Comparison of ENCODE assay signal across 27 mouse cellular contexts in the genomic region with DNA sequence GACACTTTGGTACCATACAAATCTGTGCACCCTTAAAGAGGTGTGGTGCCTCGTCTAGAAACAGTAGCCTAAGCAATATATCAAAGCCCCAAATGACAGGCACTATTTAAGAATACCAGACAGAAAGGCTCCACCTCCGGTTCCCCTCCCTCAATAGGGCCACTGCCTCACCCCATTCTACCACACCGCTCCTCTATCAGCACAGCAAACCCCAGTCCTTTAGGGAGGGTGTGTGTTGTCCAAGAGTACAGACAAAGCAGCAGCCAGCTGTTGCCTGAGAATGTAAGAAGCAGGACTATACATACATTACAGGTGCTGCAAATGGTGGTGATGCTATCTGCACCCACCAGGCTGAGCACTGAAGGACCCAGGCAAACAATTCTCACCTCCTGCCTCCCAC. TPM values are rescaled to one million over a fixed set of nuclear protein-coding genes. Genes with fewer than 3 reads are reported as not detected.
A peak's percentile ranks its signal among the peaks of the same experiment; 100 is the strongest.
DNase-seq lines count a peak whose midpoint lies in the region; ATAC-seq lines count a peak whose summit lies in the region.
"Had no signal": no experiment of that assay in that cellular context is flagged by ENCODE, and none has a peak within 500 bp of the region (broad histone marks: within the 10 kb centered on the region; RNA-seq: fewer than 3 reads in every experiment).

No protein-coding gene starts in this region.

- ATAC-seq in CD4-positive, CD25-positive, alpha-beta regulatory T cell, adult 4 months, result peak; percentile 43
- ATAC-seq in activated CD4-positive, CD25-positive, alpha-beta regulatory T cell, adult 4 months, result peak; percentile 24
- peak; percentile 53; the same call in 1 of the 2 replicates for ATAC-seq in liver, embryonic 11.5 days (replicated peaks; ENCODE audit: low FRiP score)
- ATAC-seq in liver, embryonic 16.5 days (ENCODE audit: low read depth), result peak; percentile 58
- ATAC-seq in granulocyte monocyte progenitor cell, adult 5-6 weeks (replicated peaks; ENCODE audit: poor library complexity, severe bottlenecking), result no peak
- ATAC-seq: forebrain, postnatal 0 days; hindbrain, embryonic 16.5 days; intestine, embryonic 15.5 days; midbrain, embryonic 13.5 days had no signal

- no peak overlapping the region for H3K4me3 ChIP-seq in liver, embryonic 11.5 days (ENCODE audit: low read depth, low read length)
- no peak overlapping the region for H3K4me3 ChIP-seq in liver, embryonic 16.5 days (ENCODE audit: low read depth, low read length)
- H3K4me3 ChIP-seq: erythroblast, embryonic 14.5 days; heart, embryonic 15.5 days; intestine, embryonic 15.5 days; limb, embryonic 10.5 days; limb, embryonic 15.5 days; lung, embryonic 15.5 days; megakaryocyte, embryonic 14.5 days; midbrain, embryonic 13.5 days had no signal

- H3K27me3 ChIP-seq in liver, embryonic 11.5 days (replicated peaks; ENCODE audit: control insufficient read depth, insufficient read depth, low read length), result no peaks in the 10 kb centered on the region
- H3K27me3 ChIP-seq in liver, embryonic 16.5 days (ENCODE audit: control insufficient read depth, insufficient read depth, low read depth, low read length), result no peaks in the 10 kb centered on the region
- H3K27me3 ChIP-seq: heart, embryonic 15.5 days; intestine, embryonic 15.5 days; limb, embryonic 15.5 days; lung, embryonic 15.5 days; midbrain, embryonic 13.5 days had no signal

- WGBS in liver, embryonic 11.5 days, result 54% methylated on average over 3 of the region's 3 CpGs
- 26% methylated on average over 3 of the region's 3 CpGs for WGBS in liver, embryonic 16.5 days (ENCODE audit: insufficient replicate concordance)

- H3K4me1 ChIP-seq in liver, embryonic 11.5 days (replicated peaks; ENCODE audit: control insufficient read depth, insufficient read depth, low read length), result peaks cover 8% of the 10 kb centered on the region
- peaks cover 15% of the 10 kb centered on the region for H3K4me1 ChIP-seq in liver, embryonic 16.5 days (ENCODE audit: control insufficient read depth, low read depth, low read length)
- H3K4me1 ChIP-seq: heart, embryonic 15.5 days; intestine, embryonic 15.5 days; lung, embryonic 15.5 days; midbrain, embryonic 13.5 days had no signal

- H3K27ac ChIP-seq in liver, embryonic 11.5 days (ENCODE audit: low read depth, low read length), result peak overlapping the region; percentile 75; the same call in 1 of the 2 replicates
- peak overlapping the region; percentile 72; the same call in 1 of the 2 replicates for H3K27ac ChIP-seq in liver, embryonic 16.5 days (ENCODE audit: low read length)
- H3K27ac ChIP-seq: heart, embryonic 15.5 days; intestine, embryonic 15.5 days; limb, embryonic 10.5 days; limb, embryonic 15.5 days; lung, embryonic 15.5 days; midbrain, embryonic 13.5 days had no signal

- H3K36me3 ChIP-seq in liver, embryonic 11.5 days (ENCODE audit: control insufficient read depth, insufficient read depth, low read length), result no peaks in the 10 kb centered on the region
- no peaks in the 10 kb centered on the region for H3K36me3 ChIP-seq in liver, embryonic 16.5 days (ENCODE audit: control insufficient read depth, insufficient read depth)
- H3K36me3 ChIP-seq: heart, embryonic 15.5 days; intestine, embryonic 15.5 days; limb, embryonic 10.5 days; limb, embryonic 15.5 days; lung, embryonic 15.5 days; midbrain, embryonic 13.5 days had no signal

- H3K4me2 ChIP-seq in liver, embryonic 11.5 days, result peak overlapping the region; percentile 18
- H3K4me2 ChIP-seq in liver, embryonic 16.5 days (ENCODE audit: low read depth, low read length), result peak overlapping the region; percentile 13; the same call in 1 of the 2 replicates
- H3K4me2 ChIP-seq: heart, embryonic 15.5 days; intestine, embryonic 15.5 days; limb, embryonic 15.5 days; lung, embryonic 15.5 days; midbrain, embryonic 13.5 days had no signal

- no peak overlapping the region for H3K9ac ChIP-seq in liver, embryonic 11.5 days (ENCODE audit: low read depth, low read length)
- H3K9ac ChIP-seq in liver, embryonic 16.5 days (ENCODE audit: low read depth, low read length), result no peak overlapping the region
- H3K9ac ChIP-seq: forebrain, postnatal 0 days; heart, embryonic 15.5 days; intestine, embryonic 15.5 days; limb, embryonic 15.5 days; lung, embryonic 15.5 days; midbrain, embryonic 13.5 days had no signal

- no peaks in the 10 kb centered on the region for H3K9me3 ChIP-seq in liver, embryonic 11.5 days (ENCODE audit: control insufficient read depth, low read length)
- H3K9me3 ChIP-seq in liver, embryonic 16.5 days (replicated peaks; ENCODE audit: control insufficient read depth, low read length), result no peaks in the 10 kb centered on the region
- H3K9me3 ChIP-seq: G1E; heart, embryonic 15.5 days; intestine, embryonic 15.5 days; limb, embryonic 10.5 days; limb, embryonic 15.5 days; lung, embryonic 15.5 days; megakaryocyte, embryonic 14.5 days; midbrain, embryonic 13.5 days had no signal

- no peak for DNase-seq in liver, embryonic 11.5 days (ENCODE audit: low spot score)
- DNase-seq in right cerebral cortex, postnatal 4 days, result no peak
- no peak for DNase-seq in thymus, adult 18-20 months
- DNase-seq: adrenal gland, postnatal 25 days; B cell, adult 2 months; cerebellum, adult 11-12 months; cerebellum, postnatal 10 days; forebrain, postnatal 0 days; kidney, adult 9 months; kidney, postnatal 10 days; layer of hippocampus, postnatal 36 days; lung, postnatal 36 days; thymus, postnatal 14 days had no signal

RNA-seq across cellular contexts. Expression of gene Cd99l2, which starts 17.2 kb away (rescaled TPM):
- polyA plus RNA-seq in CD4-positive, CD25-positive, alpha-beta regulatory T cell, adult 4 months (2017; shearing (Covaris generic)), result 10 to 100 TPM; 20.0 to 23.7 TPM
- 10 to 100 TPM; 18.7 to 20.0 TPM for polyA plus RNA-seq in activated CD4-positive, CD25-positive, alpha-beta regulatory T cell, adult 4 months (2017; shearing (Covaris generic))
- polyA plus RNA-seq in liver, embryonic 11.5 days (2014; fragmentation: Nextera tagmentation; extraction: Ambion mirVana), result 17.2 and 19.0 TPM in 2 replicates
- polyA plus RNA-seq in liver, embryonic 16.5 days (2015; fragmentation: Nextera tagmentation; extraction: Ambion mirVana), result 10.8 and 11.1 TPM in 2 replicates
- total RNA-seq in granulocyte monocyte progenitor cell, adult 5-6 weeks (2014; fragmentation: Nextera tagmentation), result 4.1 and 7.3 TPM in 2 replicates
- total RNA-seq in granulocyte monocyte progenitor cell, adult 5-6 weeks (2017), result 5.8 and 10.1 TPM in 2 replicates
